Mouse (Mus musculus) heart, postnatal 0 days (tissue): Measurements from ENCODE around the gene Ubr3. TPM values are rescaled to one million over a fixed set of nuclear protein-coding genes. Genes with fewer than 3 reads are reported as not detected.

ENCODE experiments used
- ATAC-seq: fragments of 200-750 bp; cut with Nextera tagmentation; 2 replicates; pipeline ENCODE4 v1.8.0; 2017; ENCODE audit warnings: low read depth, moderate number of reproducible peaks, moderate library complexity; ENCODE audit not compliant: insufficient read depth
- DNase-seq: peaks from one replicate; pipeline ENCODE4 v3.0.0-alpha.2; 2016; ENCODE audit warnings: low spot score
- H3K27ac ChIP-seq: fragments of 300-500 bp; sonication (generic); 2 replicates; pipeline ENCODE4 v1.5.1; 2014; ENCODE audit warnings: low read depth, mild to moderate bottlenecking
- H3K27me3 ChIP-seq: fragments of 300-500 bp; sonication (generic); 2 replicates; pipeline ENCODE4 v1.6.1; 2014; ENCODE audit warnings: low read length, mixed read lengths; ENCODE audit not compliant: control insufficient read depth, insufficient read depth
- H3K36me3 ChIP-seq: fragments of 300-500 bp; sonication (generic); replicated peaks from 2 replicates; pipeline ENCODE4 v1.6.1; 2014; ENCODE audit warnings: low read length, mixed read lengths; ENCODE audit not compliant: control insufficient read depth, insufficient read depth
- H3K4me1 ChIP-seq: fragments of 300-500 bp; sonication (generic); 2 replicates; pipeline ENCODE4 v1.6.1; 2014; ENCODE audit warnings: antibody characterized with exemption; ENCODE audit not compliant: control insufficient read depth, insufficient read depth
- H3K4me2 ChIP-seq: fragments of 300-500 bp; sonication (generic); 2 replicates; pipeline ENCODE4 v1.6.1; 2014; ENCODE audit warnings: low read depth, mild to moderate bottlenecking, low read length, moderate library complexity
- H3K4me3 ChIP-seq: fragments of 300-500 bp; sonication (generic); 2 replicates; pipeline ENCODE4 v1.5.1; 2014; ENCODE audit warnings: low read depth, low read length
- H3K9ac ChIP-seq: fragments of 300-500 bp; sonication (generic); replicated peaks from 2 replicates; pipeline ENCODE4 v1.6.1; 2014; ENCODE audit warnings: low read depth, low read length, mixed read lengths
- H3K9me3 ChIP-seq: fragments of 300-500 bp; sonication (generic); replicated peaks from 2 replicates; pipeline ENCODE4 v1.6.1; 2016; ENCODE audit warnings: low read length; ENCODE audit not compliant: control insufficient read depth
- CTCF ChIP-seq: IDR thresholded peaks from 2 replicates; pipeline ENCODE4 v1.5.1; 2016; ENCODE audit warnings: antibody characterized with exemption, control low read depth, low read depth
- EP300 ChIP-seq: IDR thresholded peaks from 2 replicates; pipeline ENCODE4 v1.6.1; 2016; ENCODE audit warnings: antibody characterized with exemption, low read depth
- WGBS: fragments of 180-500 bp; shearing (Covaris S2); extraction: QIAGEN DNeasy Blood & Tissue Kit; methylation state at CpG from one replicate; pipeline ENCODE4 v1.1.7; 2014; 5-methylcytosine and 5-hydroxymethylcytosine counted together
- polyA plus RNA-seq: library from polyadenylated mRNA; unstranded; fragments of >200 nt; fragmentation: Nextera tagmentation; extraction: Ambion mirVana; gene quantifications from 2 replicates; pipeline ENCODE4 v1.2.1, GENCODE M21; 2015
- total RNA-seq: library from RNA; depleted of rRNA; stranded (reverse); fragments of >200 nt; gene quantifications from 2 replicates; pipeline ENCODE4 v1.2.3, GENCODE M21; 2014; ENCODE audit warnings: low replicate concordance

Ubr3 gene
- total and polyA plus RNA-seq, 2 experiments from 2014 or later, result 12.9 to 55.0 TPM

DNA sequence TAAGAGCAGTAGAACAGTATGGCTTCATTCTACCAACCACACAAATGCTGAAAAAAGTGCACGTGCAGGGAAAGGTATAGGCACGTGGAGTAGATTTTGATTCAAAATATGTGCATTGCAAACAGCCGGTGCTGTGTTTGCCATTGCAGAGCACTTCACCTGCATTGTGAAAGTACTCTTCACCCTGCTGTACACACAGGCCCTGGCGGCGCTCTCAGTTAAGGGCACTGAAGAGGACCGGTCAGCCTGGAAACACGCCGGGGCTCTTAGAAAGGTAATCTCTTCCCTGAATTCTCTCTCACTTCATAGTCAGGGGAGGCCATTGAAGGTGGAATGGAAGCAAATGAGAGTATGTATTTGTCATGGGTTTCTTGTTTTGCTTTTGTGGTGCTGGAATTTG, 115.9 kb downstream of the Ubr3 start:
- Histone ChIP-seq H3K27ac (no peak overlapping the region), H3K9me3 (no peaks in the 10 kb centered on the region), H3K36me3 (peaks cover 42% of the 10 kb centered on the region), H3K4me3 (no peak overlapping the region), H3K4me2 (no peak overlapping the region), H3K9ac (no peak overlapping the region), H3K4me1 (peaks cover 3% of the 10 kb centered on the region; the same call in 1 of the 2 replicates), H3K27me3 (no peaks in the 10 kb centered on the region)
- TF ChIP-seq CTCF (no peak), EP300 (no peak)
- 90% methylated on average over 8 of the region's 8 CpGs for WGBS
- DNase-seq, result no peak
- ATAC-seq, result no peak

DNA sequence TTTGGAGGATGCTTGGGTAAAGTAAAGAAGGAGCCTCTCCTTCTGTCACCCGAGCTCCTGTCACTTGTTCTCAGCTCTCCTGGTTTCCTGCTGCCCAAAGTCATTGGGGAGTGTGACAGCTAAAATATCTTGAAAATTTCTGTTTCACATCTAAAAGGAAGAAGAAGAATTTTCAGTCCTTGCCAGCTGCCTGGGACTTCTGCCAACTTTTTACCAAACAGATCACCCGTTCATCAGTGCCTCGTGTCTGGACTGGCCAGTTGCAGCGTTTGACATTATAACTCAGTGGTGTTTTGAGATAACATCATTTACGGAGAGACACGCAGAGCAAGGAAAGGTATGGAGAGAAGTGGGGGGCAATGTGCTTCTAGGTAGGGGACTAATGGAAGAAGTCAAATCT, 121.2 kb downstream of the Ubr3 start:
- Histone ChIP-seq H3K27me3 (no peaks in the 10 kb centered on the region), H3K4me2 (no peak overlapping the region), H3K4me3 (no peak overlapping the region), H3K36me3 (peaks cover 67% of the 10 kb centered on the region), H3K4me1 (peaks cover 8% of the 10 kb centered on the region; the same call in 1 of the 2 replicates), H3K9me3 (no peaks in the 10 kb centered on the region), H3K9ac (no peak overlapping the region), H3K27ac (no peak overlapping the region)
- no peak for ATAC-seq
- TF ChIP-seq EP300, result no peak
- no peak for TF ChIP-seq CTCF
- DNase-seq, result no peak
- WGBS, result 16% methylated on average over 6 of the region's 6 CpGs

GRCm38 (mm10) chr2:70024454-70024853, 127.4 kb downstream of the Ubr3 start:
- peaks cover 35% of the 10 kb centered on the region for H3K36me3 ChIP-seq
- no peak overlapping the region for H3K4me2 ChIP-seq
- TF ChIP-seq CTCF (no peak), EP300 (no peak)
- H3K9ac ChIP-seq, result no peak overlapping the region
- no peak overlapping the region for H3K27ac ChIP-seq
- ATAC-seq, result no peak
- no peak overlapping the region for H3K4me3 ChIP-seq
- H3K9me3 ChIP-seq, result peaks cover 6% of the 10 kb centered on the region; the same call in 1 of the 2 replicates
- H3K27me3 ChIP-seq, result no peaks in the 10 kb centered on the region
- no peaks in the 10 kb centered on the region for H3K4me1 ChIP-seq
- no peak for DNase-seq
- WGBS, result 84% methylated on average over 2 of the region's 2 CpGs

DNA sequence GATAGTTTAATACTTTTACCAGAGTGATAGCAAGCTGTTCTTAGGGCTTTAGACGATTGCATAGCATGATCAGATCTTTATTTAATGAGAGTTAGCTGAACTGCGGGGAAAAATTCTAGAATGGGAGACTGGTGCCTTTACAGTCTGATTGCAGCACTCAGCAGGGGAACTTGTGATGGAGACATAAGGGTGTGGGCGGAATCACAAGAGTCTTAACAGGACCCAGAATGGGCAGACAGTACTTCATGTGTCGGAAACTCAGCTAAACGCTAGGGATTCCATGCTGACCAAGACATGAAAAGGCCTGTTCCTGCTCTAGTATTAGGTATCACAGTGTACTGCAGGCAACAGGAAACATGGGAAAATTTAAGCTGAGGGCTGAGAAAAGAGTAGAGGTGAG, 128.7 kb downstream of the Ubr3 start:
- H3K9ac ChIP-seq, result no peak overlapping the region
- no peaks in the 10 kb centered on the region for H3K4me1 ChIP-seq
- no peak overlapping the region for H3K27ac ChIP-seq
- no peak overlapping the region for H3K4me2 ChIP-seq
- TF ChIP-seq EP300, result no peak
- no peak for TF ChIP-seq CTCF
- ATAC-seq, result no peak
- 87% methylated on average over 5 of the region's 5 CpGs for WGBS
- H3K9me3 ChIP-seq, result peaks cover 6% of the 10 kb centered on the region; the same call in 1 of the 2 replicates
- H3K36me3 ChIP-seq, result peaks cover 29% of the 10 kb centered on the region
- H3K27me3 ChIP-seq, result no peaks in the 10 kb centered on the region
- no peak for DNase-seq
- H3K4me3 ChIP-seq, result no peak overlapping the region

GRCm38 (mm10) chr2:70031472-70031871, 134.4 kb downstream of the Ubr3 start:
- DNase-seq (no peak), ATAC-seq (no peak)
- no peak overlapping the region for H3K27ac ChIP-seq
- no peak for TF ChIP-seq CTCF
- no peak for TF ChIP-seq EP300
- no peaks in the 10 kb centered on the region for H3K27me3 ChIP-seq
- no peaks in the 10 kb centered on the region for H3K4me1 ChIP-seq
- no peak overlapping the region for H3K4me3 ChIP-seq
- no peak overlapping the region for H3K9ac ChIP-seq
- no peaks in the 10 kb centered on the region for H3K36me3 ChIP-seq
- WGBS, result 74% methylated on average over 2 of the region's 2 CpGs
- H3K9me3 ChIP-seq, result peaks cover 6% of the 10 kb centered on the region; the same call in 1 of the 2 replicates
- no peak overlapping the region for H3K4me2 ChIP-seq

DNA sequence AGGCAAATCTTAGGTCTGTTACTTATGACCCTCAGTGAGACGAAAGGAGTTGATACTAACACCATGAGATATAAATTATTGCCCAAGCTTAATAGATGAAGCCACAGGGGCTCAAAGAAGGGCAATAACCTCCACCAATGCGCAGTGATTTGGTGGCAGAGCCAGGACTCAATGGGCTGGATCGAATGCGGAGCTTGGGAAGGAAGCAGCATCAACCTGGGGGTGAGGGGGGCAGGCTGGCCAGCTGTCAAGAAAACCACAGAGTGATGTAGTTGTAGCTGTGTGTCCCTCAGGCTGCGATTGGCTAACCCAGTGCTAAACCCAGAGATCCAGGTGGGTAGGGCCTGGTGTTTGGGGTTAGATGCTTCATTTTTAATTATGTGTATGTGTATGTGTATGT, 137.8 kb downstream of the Ubr3 start:
- no peak overlapping the region for H3K4me3 ChIP-seq
- DNase-seq (no peak), ATAC-seq (no peak)
- WGBS, result 73% methylated on average over 5 of the region's 5 CpGs
- H3K4me2 ChIP-seq, result no peak overlapping the region
- no peak overlapping the region for H3K9ac ChIP-seq
- H3K36me3 ChIP-seq, result no peaks in the 10 kb centered on the region
- H3K9me3 ChIP-seq, result no peaks in the 10 kb centered on the region
- TF ChIP-seq EP300 (no peak), CTCF (no peak)
- H3K27ac ChIP-seq, result no peak overlapping the region
- no peaks in the 10 kb centered on the region for H3K4me1 ChIP-seq
- no peaks in the 10 kb centered on the region for H3K27me3 ChIP-seq
